Mouse (Mus musculus): ENCODE data around the gene Gpx7. TPM values are rescaled to one million over a fixed set of nuclear protein-coding genes. Genes with fewer than 3 reads are reported as not detected.
A peak's percentile ranks its signal among the peaks of the same experiment; 100 is the strongest.

Gene Gpx7
- total RNA-seq, 2 experiments from 2014 or later, result 12.7 to 13.9 TPM

DNA sequence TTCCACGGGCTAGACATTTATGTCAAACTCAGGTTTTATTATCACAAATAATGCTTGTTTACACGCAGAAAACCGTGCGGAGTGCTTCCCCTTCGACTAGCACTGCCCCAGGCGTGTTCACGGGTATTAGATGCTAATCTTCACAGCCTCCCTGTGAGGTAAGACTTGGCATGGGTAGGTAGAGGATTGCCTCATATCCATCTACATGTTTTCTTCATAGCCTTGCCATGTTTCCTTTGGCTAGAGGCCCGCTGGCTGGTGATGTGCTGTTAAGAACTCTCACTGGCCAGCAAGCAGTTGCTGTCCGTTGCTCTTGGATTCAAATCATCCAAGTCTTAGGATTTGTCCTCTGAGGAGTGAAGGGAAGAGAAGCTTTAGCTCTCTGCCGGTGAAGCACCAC lies 6.4 kb downstream of the Gpx7 start:
- intact Hi-C loops (cut with DNase I), result no loop called here
- DNase-seq, result no peak

- intact Hi-C loops (cut with DNase I), result no loop called here
- no peak for DNase-seq
Measured at GRCm38 (mm10) chr4:108394236-108394635, 12.5 kb downstream of the Gpx7 start.

GRCm38 (mm10) chr4:108392558-108392957 lies 14.2 kb downstream of the Gpx7 start:
- intact Hi-C loops (cut with DNase I), result no loop called here
- no peak for DNase-seq

DNA sequence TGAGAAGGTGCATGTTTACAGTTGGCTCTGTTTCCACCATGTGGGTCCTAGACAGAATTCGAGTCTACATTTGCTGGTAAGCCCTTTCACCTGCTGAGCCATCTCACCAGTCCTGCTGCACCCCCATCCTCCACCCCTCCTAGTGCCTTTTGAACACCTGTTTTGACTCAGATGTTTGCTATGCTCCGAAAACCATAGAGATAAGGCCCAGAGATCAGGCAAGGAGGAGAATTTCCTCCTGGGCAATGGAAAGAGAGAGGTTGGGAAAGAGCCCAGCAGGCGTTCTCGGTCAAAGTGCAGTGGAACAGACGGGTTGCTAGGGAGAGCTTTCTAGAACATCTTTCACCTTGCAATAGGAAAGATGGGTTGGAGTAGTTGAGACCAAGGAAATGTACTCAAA lies 15.6 kb downstream of the Gpx7 start:
- DNase-seq, result no peak
- intact Hi-C loops (cut with DNase I), result no loop called here

DNA sequence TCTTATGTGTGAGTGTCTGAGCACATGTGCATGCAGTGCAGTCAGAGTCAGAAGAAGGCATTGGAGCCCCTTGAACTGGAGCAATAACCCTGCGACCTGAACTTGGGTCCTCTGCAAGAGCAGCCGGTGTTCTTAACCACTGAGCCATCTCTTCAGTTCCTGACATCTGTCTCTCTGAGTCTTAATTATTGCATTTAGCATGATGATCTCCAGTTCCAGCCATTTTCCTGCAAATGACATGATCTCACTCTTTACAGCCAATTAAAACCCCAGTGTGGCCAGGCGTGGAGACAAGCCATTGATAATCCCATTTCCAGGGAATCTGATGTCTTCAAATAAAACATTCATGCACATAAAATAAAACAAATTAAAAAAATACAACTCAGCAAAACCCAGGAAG lies 18.0 kb downstream of the Gpx7 start:
- DNase-seq, result no peak
- intact Hi-C loops (cut with DNase I), result loop anchor here (2.0 to 5.0 kb wide), 2 partner anchors 16 to 36 kb away; no protein-coding TSS in a partner anchor

DNA sequence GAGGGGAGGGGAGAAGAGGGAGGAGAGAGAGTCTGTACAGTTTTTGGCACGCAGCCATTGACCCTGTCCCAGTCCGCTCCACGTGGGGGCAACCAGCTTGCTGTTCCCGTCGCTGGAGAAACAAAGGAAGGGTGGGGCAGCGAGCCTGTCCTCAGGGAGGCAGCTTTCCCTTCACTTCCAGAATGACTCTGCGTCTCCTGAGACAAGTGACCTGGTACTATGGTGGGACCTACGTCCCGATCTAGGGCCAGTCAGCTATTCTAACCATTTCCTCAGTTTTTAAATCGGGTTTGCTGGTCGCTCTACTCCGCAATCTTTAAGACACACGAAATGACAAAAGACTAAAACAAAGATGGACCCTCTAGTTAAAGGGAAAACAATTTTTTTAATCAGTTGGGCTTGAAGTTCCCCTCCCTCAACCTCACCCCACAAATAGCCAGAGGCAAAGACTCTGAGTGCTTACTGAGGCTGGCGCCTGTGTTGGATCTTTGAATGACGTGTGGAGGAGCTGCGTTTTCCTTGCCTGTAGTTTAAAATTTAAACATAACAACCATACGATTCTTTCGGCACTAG lies 19.0 kb downstream of the Gpx7 start:
- intact Hi-C loops (cut with DNase I), result loop anchor here (2.0 to 5.0 kb wide), 2 partner anchors 17 to 35 kb away; no protein-coding TSS in a partner anchor
- DNase-seq, result peak; percentile 84 to 85

- intact Hi-C loops (cut with DNase I), result loop anchor here (5.0 kb wide), 1 partner anchor 35 kb away; no protein-coding TSS in a partner anchor
- DNase-seq, result no peak
Measured at GRCm38 (mm10) chr4:108387106-108387505, 19.7 kb downstream of the Gpx7 start.

DNA sequence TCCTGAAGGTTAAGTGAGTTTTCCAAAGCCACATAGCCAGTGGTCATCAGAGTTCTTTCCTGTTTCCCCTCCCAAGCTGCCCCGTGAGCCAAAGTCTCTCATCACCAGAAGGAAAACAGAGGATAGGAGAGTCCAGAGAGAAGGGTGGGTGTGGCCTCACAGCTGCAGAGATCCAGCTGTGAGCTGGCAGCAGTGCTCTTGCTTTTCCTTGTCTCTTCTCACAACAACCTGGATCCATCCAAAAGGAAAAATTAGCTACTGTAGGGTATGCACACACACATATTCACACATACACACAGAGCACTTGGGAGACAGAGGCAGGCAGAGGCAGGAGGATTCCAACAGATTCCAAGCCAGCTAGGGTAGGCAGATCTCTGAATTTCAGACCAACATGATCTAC lies 20.7 kb downstream of the Gpx7 start:
- intact Hi-C loops (cut with DNase I), result loop anchor here (5.0 kb wide), 1 partner anchor 34 kb away; no protein-coding TSS in a partner anchor
- DNase-seq, result peak; percentile 29

- peak; percentile 20 to 26 for DNase-seq
Measured at GRCm38 (mm10) chr4:108383183-108383714, 23.5 kb downstream of the Gpx7 start, which contains the start of gene Shisal2a. Gene Shisal2a (minus strand): TSS chr4:108383349.

GRCm38 (mm10) chr4:108380146-108380545 lies 26.6 kb downstream of the Gpx7 start:
- intact Hi-C loops (cut with DNase I), result no loop called here
- no peak for DNase-seq

More at GRCm38 (mm10) chr4:108383183-108383714, 23.5 kb downstream of the Gpx7 start, which contains the start of gene Shisal2a:
- intact Hi-C loops (cut with DNase I), result no loop called here

- intact Hi-C loops (cut with DNase I), result no loop called here
- no peak for DNase-seq
Measured at GRCm38 (mm10) chr4:108379476-108379875, 27.3 kb downstream of the Gpx7 start.

GRCm38 (mm10) chr4:108372166-108372565 lies 34.6 kb downstream of the Gpx7 start:
- intact Hi-C loops (cut with DNase I), result no loop called here
- no peak for DNase-seq

DNA sequence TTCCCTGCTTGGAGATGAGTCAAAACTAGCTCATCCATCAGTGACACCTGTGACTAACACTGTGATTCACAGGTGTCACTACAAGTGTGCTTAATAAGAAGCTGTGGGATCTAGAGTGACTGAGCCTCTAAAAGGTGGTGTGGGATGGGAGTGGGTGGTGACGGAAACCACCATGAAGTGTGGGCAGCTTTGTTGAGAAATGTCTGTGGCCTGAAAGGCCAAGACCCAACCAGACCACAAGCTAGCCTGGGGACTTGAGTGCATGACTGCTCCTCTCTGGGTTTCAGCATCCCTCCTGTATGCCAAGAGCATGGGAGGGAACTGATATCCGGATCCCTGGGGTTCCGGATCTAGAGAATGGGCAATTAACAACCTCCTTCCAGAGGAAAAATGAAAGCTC lies 35.3 kb downstream of the Gpx7 start:
- no peak for DNase-seq
- intact Hi-C loops (cut with DNase I), result no loop called here

DNA sequence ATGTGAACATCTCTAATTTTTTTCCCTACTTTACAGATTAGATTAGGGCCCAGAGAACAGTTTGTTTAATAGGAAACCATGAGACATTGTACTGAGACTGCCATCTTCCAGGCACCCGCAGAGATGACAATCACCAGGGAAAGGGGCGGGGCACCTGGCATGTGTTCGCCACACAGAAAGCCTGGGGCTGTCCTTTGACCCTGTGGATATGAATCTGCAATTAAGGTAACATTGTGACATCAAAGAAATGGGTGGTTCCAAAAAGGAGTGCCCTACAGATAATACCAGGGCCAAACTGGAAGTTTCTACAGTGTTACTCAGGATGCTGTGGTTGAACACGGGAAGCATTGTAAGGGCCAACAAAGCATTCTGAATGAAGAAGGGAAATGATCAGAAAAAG lies 36.4 kb downstream of the Gpx7 start:
- intact Hi-C loops (cut with DNase I), result no loop called here
- DNase-seq, result no peak

- no peak for DNase-seq
- intact Hi-C loops (cut with DNase I), result no loop called here
Measured at GRCm38 (mm10) chr4:108369254-108369653, 37.5 kb downstream of the Gpx7 start.

- DNase-seq, result peak in 1 of 2 experiments; percentile 59
- intact Hi-C loops (cut with DNase I), result no loop called here
Measured at GRCm38 (mm10) chr4:108364111-108364476, 42.7 kb downstream of the Gpx7 start.

GRCm38 (mm10) chr4:108363355-108364110 lies 43.2 kb downstream of the Gpx7 start:
- no peak for DNase-seq
- intact Hi-C loops (cut with DNase I), result no loop called here

GRCm38 (mm10) chr4:108362321-108363261 lies 44.2 kb downstream of the Gpx7 start:
- DNase-seq, result no peak
- intact Hi-C loops (cut with DNase I), result no loop called here

GRCm38 (mm10) chr4:108360136-108361055 lies 46.4 kb downstream of the Gpx7 start:
- intact Hi-C loops (cut with DNase I), result no loop called here
- peak; percentile 62 to 75 for DNase-seq
